In genomic region chr6:118777457-118777856, GRCm38 (mm10) we compare ENCODE assay signal across 23 mouse cellular contexts.
DNase-seq lines count a peak whose midpoint lies in the region; ATAC-seq lines count a peak whose summit lies in the region.
"Had no signal": no experiment of that assay in that cellular context is flagged by ENCODE, and none has a peak within 500 bp of the region (broad histone marks: within the 10 kb centered on the region; RNA-seq: fewer than 3 reads in every experiment).

No protein-coding gene starts in this region.

- WGBS in heart, embryonic 16.5 days = 75% methylated on average over 8 of the region's 8 CpGs
- WGBS in limb, embryonic 10.5 days = 56% methylated on average over 8 of the region's 8 CpGs
- WGBS in liver, embryonic 16.5 days (ENCODE audit: insufficient replicate concordance) = 46% methylated on average over 8 of the region's 8 CpGs

- 0 out of 2 replicates have a peak, but pooled peaks have one; percentile 15 for ATAC-seq in heart, embryonic 16.5 days (replicated peaks; ENCODE audit: extremely low read depth, insufficient read depth, low FRiP score)
- peak; percentile 59 for ATAC-seq in liver, embryonic 16.5 days (ENCODE audit: low read depth)
- ATAC-seq in monocyte, adult 5-6 weeks (replicated peaks; ENCODE audit: insufficient number of reproducible peaks, low FRiP score, low TSS enrichment, poor library complexity, severe bottlenecking) = no peak
- ATAC-seq: inflammation-experienced regulatory T-cells, adult 6 months; lung, postnatal 0 days; midbrain, embryonic 15.5 days had no signal

- H3K36me3 ChIP-seq in heart, embryonic 16.5 days (ENCODE audit: control insufficient read depth, insufficient read depth) = peaks cover 17% of the 10 kb centered on the region
- peaks cover 16% of the 10 kb centered on the region; the same call in 1 of the 2 replicates for H3K36me3 ChIP-seq in limb, embryonic 10.5 days
- no peaks in the 10 kb centered on the region for H3K36me3 ChIP-seq in liver, embryonic 16.5 days (ENCODE audit: control insufficient read depth, insufficient read depth)

- peaks cover 6% of the 10 kb centered on the region; the same call in 1 of the 2 replicates for H3K4me1 ChIP-seq in heart, embryonic 16.5 days (ENCODE audit: control insufficient read depth, insufficient read depth, low read length)
- peaks cover 28% of the 10 kb centered on the region for H3K4me1 ChIP-seq in limb, embryonic 10.5 days
- H3K4me1 ChIP-seq in liver, embryonic 16.5 days (ENCODE audit: control insufficient read depth, low read depth, low read length) = peaks cover 6% of the 10 kb centered on the region
- H3K4me1 ChIP-seq: hindbrain, embryonic 13.5 days; midbrain, embryonic 15.5 days had no signal

- no peak for DNase-seq in heart, adult 9 months (ENCODE audit: low spot score in 2 of 2)
- peak; percentile 40 for DNase-seq in ZHBTc4 (ENCODE audit: low read depth, low spot score)
- DNase-seq in limb, embryonic 10.5 days (ENCODE audit: low spot score) = peak; percentile 47
- no peak for DNase-seq in embryo, embryonic 11 days
- DNase-seq in thymus, postnatal 0 days (ENCODE audit: low spot score) = no peak
- DNase-seq: adrenal gland, adult 2 months; B cell, adult 2 months; cerebellum, adult 9-11 months; heart, postnatal 10 days; kidney, adult 2 months; right cerebral cortex, postnatal 14 days; thymus, postnatal 25 days had no signal

- no peak overlapping the region for H3K27ac ChIP-seq in heart, embryonic 16.5 days (ENCODE audit: low read length)
- no peak overlapping the region for H3K27ac ChIP-seq in limb, embryonic 10.5 days
- H3K27ac ChIP-seq in liver, embryonic 16.5 days (ENCODE audit: low read length) = no peak overlapping the region
- H3K27ac ChIP-seq: heart, embryonic 10.5 days; hindbrain, embryonic 13.5 days; midbrain, embryonic 15.5 days; neural tube, embryonic 15.5 days had no signal

- H3K9me3 ChIP-seq in heart, embryonic 16.5 days (replicated peaks; ENCODE audit: control insufficient read depth, low read length) = no peaks in the 10 kb centered on the region
- H3K9me3 ChIP-seq in limb, embryonic 10.5 days (replicated peaks) = no peaks in the 10 kb centered on the region
- H3K9me3 ChIP-seq in liver, embryonic 16.5 days (replicated peaks; ENCODE audit: control insufficient read depth, low read length) = no peaks in the 10 kb centered on the region
- H3K9me3 ChIP-seq: forebrain, embryonic 15.5 days; heart, embryonic 10.5 days; hindbrain, embryonic 13.5 days; midbrain, embryonic 15.5 days; neural tube, embryonic 15.5 days had no signal

- no peaks in the 10 kb centered on the region for H3K27me3 ChIP-seq in heart, embryonic 16.5 days (ENCODE audit: control insufficient read depth, insufficient read depth, low read length)
- H3K27me3 ChIP-seq in limb, embryonic 10.5 days (ENCODE audit: low read depth, poor library complexity, severe bottlenecking) = no peaks in the 10 kb centered on the region
- H3K27me3 ChIP-seq in liver, embryonic 16.5 days (ENCODE audit: control insufficient read depth, insufficient read depth, low read depth, low read length) = no peaks in the 10 kb centered on the region
- H3K27me3 ChIP-seq: forebrain, embryonic 15.5 days; hindbrain, embryonic 13.5 days; midbrain, embryonic 15.5 days; neural tube, embryonic 15.5 days had no signal

- H3K4me3 ChIP-seq in heart, embryonic 16.5 days (ENCODE audit: low read length) = no peak overlapping the region
- no peak overlapping the region for H3K4me3 ChIP-seq in limb, embryonic 10.5 days
- no peak overlapping the region for H3K4me3 ChIP-seq in liver, embryonic 16.5 days (ENCODE audit: low read depth, low read length)
- H3K4me3 ChIP-seq: erythroblast, embryonic 14.5 days; forebrain, embryonic 15.5 days; heart, embryonic 10.5 days; hindbrain, embryonic 13.5 days; midbrain, embryonic 15.5 days; neural tube, embryonic 15.5 days had no signal

- H3K9ac ChIP-seq in heart, embryonic 16.5 days (ENCODE audit: low read length) = no peak overlapping the region
- no peak overlapping the region for H3K9ac ChIP-seq in liver, embryonic 16.5 days (ENCODE audit: low read depth, low read length)
- H3K9ac ChIP-seq: forebrain, embryonic 15.5 days; hindbrain, embryonic 13.5 days; midbrain, embryonic 15.5 days; neural tube, embryonic 15.5 days had no signal

- H3K4me2 ChIP-seq in heart, embryonic 16.5 days (ENCODE audit: low read depth, low read length) = no peak overlapping the region
- H3K4me2 ChIP-seq in liver, embryonic 16.5 days (ENCODE audit: low read depth, low read length) = no peak overlapping the region
- H3K4me2 ChIP-seq: forebrain, embryonic 15.5 days; hindbrain, embryonic 13.5 days; midbrain, embryonic 15.5 days; neural tube, embryonic 15.5 days had no signal

Comparison
In these comparisons a context has a peak if more than half of its experiments do, and no peak if none do; other contexts are left out.
1. DNase-seq: peak in ZHBTc4 (single experiment) and limb, embryonic 10.5 days (single experiment); none in heart, adult 9 months (0 of 2), embryo, embryonic 11 days (single experiment) and thymus, postnatal 0 days (single experiment).